Mouse (Mus musculus) small intestine, adult 2 months (tissue): ENCODE measurements around the gene Reps2. TPM values are rescaled to one million over a fixed set of nuclear protein-coding genes. Genes with fewer than 3 reads are reported as not detected.

ENCODE experiments used
- H3K27ac ChIP-seq: fragments of 200-500 bp; 2 replicates; pipeline ENCODE4 v1.5.1; 2012; ENCODE audit warnings: low read depth, low read length, control low read depth, inconsistent platforms; ENCODE audit not compliant: insufficient read depth
- H3K27me3 ChIP-seq: fragments of 200-500 bp; 2 replicates; pipeline ENCODE4 v1.6.1; 2012; ENCODE audit warnings: mild to moderate bottlenecking, moderate library complexity, low read length, inconsistent platforms; ENCODE audit not compliant: control insufficient read depth, insufficient read depth
- H3K36me3 ChIP-seq: fragments of 200-500 bp; 2 replicates; pipeline ENCODE4 v1.6.1; 2012; ENCODE audit warnings: mild to moderate bottlenecking, low read length, control low read depth, inconsistent platforms; ENCODE audit not compliant: control insufficient read depth, insufficient read depth
- H3K4me1 ChIP-seq: fragments of 200-500 bp; 2 replicates; pipeline ENCODE4 v1.6.1; 2012; ENCODE audit warnings: low read length, inconsistent platforms, mixed read lengths; ENCODE audit not compliant: control insufficient read depth, insufficient read depth, insufficient read length
- H3K4me3 ChIP-seq: fragments of 200-500 bp; 2 replicates; pipeline ENCODE4 v1.5.1; 2012; ENCODE audit warnings: low read depth, mild to moderate bottlenecking, control low read depth, inconsistent platforms, low read length, moderate library complexity
- CTCF ChIP-seq: fragments of 200-500 bp; IDR thresholded peaks from 2 replicates; pipeline ENCODE4 v1.5.1; 2012; ENCODE audit warnings: low read depth, mild to moderate bottlenecking, control low read depth, inconsistent platforms, low read length, moderate library complexity, mixed read lengths; ENCODE audit not compliant: insufficient replicate concordance, insufficient read length; ENCODE audit errors: extremely low read depth
- POLR2A ChIP-seq: fragments of 200-500 bp; IDR thresholded peaks from 2 replicates; pipeline ENCODE4 v1.6.1; 2012; ENCODE audit warnings: low read depth, mild to moderate bottlenecking, control low read depth, inconsistent platforms, low read length, moderate library complexity
- whole genome bisulfite sequencing: fragments of 180-500 bp; shearing (Covaris S2); methylation state at CpG from one replicate; pipeline ENCODE4 v1.1.7; 2018; 5-methylcytosine and 5-hydroxymethylcytosine counted together
- polyA plus RNA-seq: library from polyadenylated mRNA; depleted of rRNA; stranded (reverse); fragments of >200 nt; gene quantifications from 2 replicates; pipeline ENCODE4 v1.2.3, GENCODE M21; 2012

The Reps2 gene
- polyA plus RNA-seq, 1 experiment: 2.6 TPM

DNA sequence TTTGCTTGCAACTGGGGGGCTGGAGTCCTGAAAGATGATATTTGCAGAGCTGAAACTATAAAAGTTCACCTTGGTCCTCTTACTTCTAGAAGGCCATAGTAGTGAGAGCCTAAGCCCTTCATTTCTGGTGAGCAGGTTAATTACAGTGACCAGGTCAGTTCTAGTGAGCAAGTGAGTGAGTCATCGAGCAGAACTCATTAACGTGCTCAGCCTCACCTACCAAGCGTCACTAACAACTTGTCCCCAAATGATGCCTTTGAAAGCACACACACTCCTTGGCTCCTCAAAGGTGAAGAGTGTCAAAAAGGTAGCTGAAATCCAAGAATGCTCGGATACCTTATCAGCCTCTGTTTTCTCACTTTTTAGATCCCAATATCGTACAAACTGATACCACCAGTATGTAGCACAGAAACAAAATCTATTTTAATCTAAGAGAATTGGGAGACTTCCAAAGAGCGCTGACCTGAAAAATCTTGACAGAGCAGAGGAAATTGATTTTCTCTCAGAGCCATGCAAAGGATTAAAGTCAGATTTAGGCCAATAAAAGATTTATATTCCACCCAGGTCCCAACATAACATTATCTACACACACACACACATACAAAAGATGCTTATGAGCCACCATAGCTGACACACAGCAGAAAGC lies 53.2 kb downstream of the Reps2 start:
- Histone ChIP-seq H3K36me3 (no peaks in the 10 kb centered on the region), H3K4me1 (no peaks in the 10 kb centered on the region), H3K27me3 (no peaks in the 10 kb centered on the region), H3K4me3 (no peak overlapping the region), H3K27ac (no peak overlapping the region)
- TF ChIP-seq POLR2A (no peak), CTCF (no peak)
- WGBS: 71% methylated on average over 6 of the region's 6 CpGs

DNA sequence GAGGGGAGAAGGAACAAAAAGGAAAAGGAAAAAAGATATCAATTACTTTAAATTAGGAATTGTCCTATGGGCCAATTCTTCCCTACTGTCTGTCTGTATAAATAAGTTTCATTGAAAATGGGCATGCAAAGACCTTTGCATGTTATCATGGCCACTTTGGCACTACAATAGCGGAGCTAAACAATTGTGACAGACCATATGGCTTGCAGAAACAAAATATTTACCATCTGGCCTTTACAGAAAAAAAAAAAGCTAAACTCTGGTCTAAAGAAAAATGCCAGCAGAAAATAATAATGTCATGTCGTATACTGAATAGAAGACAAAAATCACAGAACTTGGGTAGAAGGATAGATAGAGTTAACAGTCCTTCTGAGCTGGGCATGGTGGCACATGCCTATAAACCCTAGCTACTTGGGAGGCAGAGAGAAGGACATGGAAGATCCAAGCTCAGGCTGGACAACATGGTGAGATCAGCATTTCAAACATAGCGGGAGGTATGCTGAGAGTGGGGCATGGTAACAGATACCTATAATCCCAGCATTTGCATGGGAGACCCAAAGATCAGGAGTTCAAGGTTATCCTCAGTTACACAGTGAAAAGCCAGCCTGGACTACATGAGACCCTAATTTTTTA lies 54.2 kb downstream of the Reps2 start:
- Histone ChIP-seq H3K27me3 (no peaks in the 10 kb centered on the region), H3K4me1 (no peaks in the 10 kb centered on the region), H3K27ac (no peak overlapping the region), H3K36me3 (no peaks in the 10 kb centered on the region), H3K4me3 (no peak overlapping the region)
- 83% methylated on average over 3 of the region's 3 CpGs for WGBS
- TF ChIP-seq POLR2A: no peak

DNA sequence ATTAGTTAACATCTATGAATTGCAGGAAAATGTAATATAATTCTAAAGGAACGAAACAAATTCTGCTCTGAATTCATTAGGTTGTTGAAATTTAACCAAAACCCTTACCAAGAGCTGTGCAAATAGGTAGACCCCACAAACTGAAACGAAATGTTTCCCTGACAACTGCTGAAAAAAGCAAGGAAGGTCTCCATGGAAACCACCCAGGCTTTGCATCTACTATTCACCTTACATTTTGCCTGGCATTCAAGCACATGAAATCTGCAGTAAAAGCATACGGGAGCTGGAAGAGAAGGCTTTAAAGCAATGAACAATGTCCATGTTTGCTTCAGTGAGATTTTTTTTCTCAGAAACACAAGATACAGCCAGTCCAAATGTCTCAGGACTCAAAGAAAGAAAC lies 59.1 kb downstream of the Reps2 start:
- Histone ChIP-seq H3K27me3 (no peaks in the 10 kb centered on the region), H3K4me1 (no peaks in the 10 kb centered on the region), H3K36me3 (no peaks in the 10 kb centered on the region), H3K27ac (no peak overlapping the region), H3K4me3 (no peak overlapping the region)
- WGBS: 69% methylated on average over 3 of the region's 3 CpGs
- TF ChIP-seq POLR2A: no peak
- no peak for TF ChIP-seq CTCF

DNA sequence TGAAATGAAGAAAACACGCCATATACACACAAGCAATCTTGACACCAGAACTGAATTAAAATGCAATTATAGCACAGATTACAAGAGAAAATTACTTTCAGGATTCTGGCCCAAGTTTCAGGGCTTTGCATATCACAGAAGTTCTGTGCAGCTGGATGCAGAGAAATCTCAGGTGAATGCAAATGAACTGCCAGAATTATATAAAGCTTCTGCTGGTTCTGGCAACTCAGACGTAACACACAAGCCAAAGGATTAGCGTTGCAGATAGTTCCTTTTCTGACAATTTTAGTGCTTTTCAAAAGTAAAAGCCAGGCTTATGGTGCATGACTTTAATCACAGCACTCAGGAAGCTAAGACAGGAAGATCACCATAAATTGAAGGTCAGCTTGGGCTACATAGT lies 62.9 kb downstream of the Reps2 start:
- Histone ChIP-seq H3K27me3 (no peaks in the 10 kb centered on the region), H3K27ac (no peak overlapping the region), H3K4me1 (no peaks in the 10 kb centered on the region), H3K4me3 (no peak overlapping the region), H3K36me3 (no peaks in the 10 kb centered on the region)
- TF ChIP-seq CTCF (no peak), POLR2A (no peak)
- 73% methylated on average over 3 of the region's 3 CpGs for WGBS

DNA sequence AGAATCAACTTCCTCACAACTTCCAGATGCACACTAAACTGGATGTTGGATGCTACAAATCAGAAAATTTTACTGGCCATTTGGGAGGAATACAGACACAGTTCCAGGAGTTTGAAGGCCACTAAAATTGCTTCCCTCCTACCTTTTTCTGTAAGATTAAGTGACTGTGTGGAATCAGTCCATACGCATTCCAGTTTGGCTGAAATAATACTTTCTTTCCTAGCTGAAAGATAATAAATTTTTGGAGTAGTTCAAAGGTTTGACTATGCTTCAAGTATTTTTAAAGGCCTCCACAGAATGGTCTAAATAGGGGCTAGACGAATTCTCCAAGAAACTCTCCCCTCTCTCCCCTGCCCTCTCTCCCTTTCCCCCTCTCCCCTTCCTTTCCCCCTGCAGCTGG lies 75.0 kb downstream of the Reps2 start:
- TF ChIP-seq CTCF (no peak), POLR2A (no peak)
- H3K4me3 ChIP-seq: no peak overlapping the region
- no peaks in the 10 kb centered on the region for H3K36me3 ChIP-seq
- H3K27ac ChIP-seq: no peak overlapping the region
- WGBS: 75% methylated on average over 2 of the region's 2 CpGs
- peaks cover 5% of the 10 kb centered on the region; the same call in 1 of the 2 replicates for H3K4me1 ChIP-seq
- no peaks in the 10 kb centered on the region for H3K27me3 ChIP-seq

DNA sequence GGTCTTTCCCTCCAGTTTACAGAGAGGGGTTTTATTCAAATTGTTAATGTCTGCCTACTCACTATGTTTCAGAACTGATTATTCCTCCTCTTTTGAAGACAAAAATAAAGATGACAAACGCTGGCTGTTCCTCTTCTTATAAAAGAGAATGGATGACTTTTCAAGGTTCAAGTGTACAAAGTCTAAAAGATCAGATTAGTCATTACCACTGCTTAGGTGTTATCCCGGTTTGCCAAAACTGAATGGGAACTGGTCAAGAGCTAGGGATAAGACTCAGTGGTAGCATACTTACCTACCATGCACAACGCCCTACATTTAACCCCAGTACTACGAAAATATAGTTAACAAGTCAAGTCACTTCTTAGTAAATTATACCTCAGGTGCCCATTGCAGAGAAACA lies 77.9 kb downstream of the Reps2 start:
- no peaks in the 10 kb centered on the region; the same call in 1 of the 2 replicates for H3K4me1 ChIP-seq
- H3K27me3 ChIP-seq: no peaks in the 10 kb centered on the region
- H3K36me3 ChIP-seq: no peaks in the 10 kb centered on the region
- TF ChIP-seq POLR2A: no peak
- no peak for TF ChIP-seq CTCF
- no peak overlapping the region for H3K4me3 ChIP-seq
- WGBS: 70% methylated on average over 4 of the region's 4 CpGs
- no peak overlapping the region for H3K27ac ChIP-seq

DNA sequence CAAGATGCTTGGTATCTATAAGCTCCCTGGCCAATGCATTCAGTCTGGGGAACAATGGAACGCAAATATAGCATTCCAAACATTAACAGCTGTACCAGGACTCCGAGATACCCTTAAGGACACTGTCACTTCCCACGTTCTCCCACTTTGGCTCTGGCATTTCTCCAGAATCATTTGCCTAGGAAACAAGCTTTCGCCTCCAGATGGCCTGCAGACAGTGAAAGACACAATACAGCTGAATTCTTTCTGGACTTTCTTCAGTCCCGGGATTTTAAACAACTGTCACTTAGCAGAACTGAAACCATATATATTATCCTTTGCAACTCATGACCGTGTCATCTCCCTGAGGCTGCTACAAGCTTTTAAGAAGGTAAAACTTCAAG lies 87.0 kb downstream of the Reps2 start:
- Histone ChIP-seq H3K36me3 (no peaks in the 10 kb centered on the region; the same call in 1 of the 2 replicates), H3K27me3 (no peaks in the 10 kb centered on the region), H3K4me3 (no peak overlapping the region), H3K4me1 (no peaks in the 10 kb centered on the region), H3K27ac (no peak overlapping the region)
- WGBS: 67% methylated on average over 6 of the region's 6 CpGs
- TF ChIP-seq CTCF: no peak
- no peak for TF ChIP-seq POLR2A
